Mouse (Mus musculus): ENCODE data around the gene Scgb1b27. TPM values are rescaled to one million over a fixed set of nuclear protein-coding genes. Genes with fewer than 3 reads are reported as not detected.

The Scgb1b27 gene
- not detected for polyA plus RNA-seq (2014; fragmentation: Illumina TruSeq; extraction: RNeasy Lipid Tissue Mini Kit (QIAGEN cat#74804); ENCODE audit: insufficient read depth, low read depth, low replicate concordance)

DNA sequence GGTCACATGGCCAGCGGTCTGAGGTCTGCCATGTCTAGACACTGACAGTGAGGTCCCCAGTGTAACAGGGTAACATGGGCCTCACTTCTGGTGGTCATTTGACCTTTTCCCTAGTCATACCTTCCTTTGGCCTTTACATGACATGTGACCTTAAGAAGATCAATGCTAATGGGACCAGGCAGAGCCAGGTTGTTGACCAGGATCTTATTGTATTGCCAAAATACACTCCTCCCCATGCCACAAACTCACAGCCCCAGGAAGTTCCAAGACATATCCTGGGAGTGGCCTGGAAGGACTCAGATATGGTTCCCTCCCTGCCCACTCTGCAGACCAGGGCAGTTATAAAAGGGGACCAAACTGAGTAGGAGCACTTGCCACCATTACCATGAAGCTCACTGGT lies at the start of gene Scgb1b27:
Scgb1b27 (plus strand) TSS at position 301 of the 400 bp plus-strand sequence.

DNA sequence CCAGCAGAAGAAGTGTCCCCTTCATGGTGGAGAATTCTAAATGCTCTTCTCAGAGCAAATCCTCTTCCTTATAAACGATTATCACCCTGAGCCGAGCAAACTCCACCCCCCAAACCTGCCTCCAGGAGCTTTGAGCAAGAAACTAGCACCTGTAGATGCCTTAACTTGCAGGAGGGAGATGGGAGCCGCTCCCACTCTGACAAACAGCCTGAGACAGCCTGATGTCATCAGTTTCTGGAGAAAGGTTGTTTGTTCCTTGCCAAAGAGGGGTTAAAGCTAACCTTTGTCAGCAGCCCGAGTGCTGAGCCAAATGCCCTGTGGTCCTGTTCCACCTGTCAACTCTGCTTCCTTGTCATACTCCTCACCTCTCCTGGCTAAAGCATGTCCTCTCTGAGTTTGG lies 7.4 kb upstream of the Scgb1b27 start, which contains the start of gene Scgb2b27:
Scgb2b27 (minus strand) TSS at position 101 of the 400 bp plus-strand sequence.

Other genes starting within 250 kb of the Scgb1b27 start
- gene Scgb2b26, start 76.4 kb upstream of the Scgb1b27 start, polyA plus RNA-seq (2014; fragmentation: Illumina TruSeq; extraction: RNeasy Lipid Tissue Mini Kit (QIAGEN cat#74804); ENCODE audit: insufficient read depth, low read depth, low replicate concordance): not detected
- not detected for gene Scgb2b27, start 7.5 kb upstream of the Scgb1b27 start, polyA plus RNA-seq (2014; fragmentation: Illumina TruSeq; extraction: RNeasy Lipid Tissue Mini Kit (QIAGEN cat#74804); ENCODE audit: insufficient read depth, low read depth, low replicate concordance)
- not detected for gene Scgb1b30, start 73.9 kb downstream of the Scgb1b27 start, polyA plus RNA-seq (2014; fragmentation: Illumina TruSeq; extraction: RNeasy Lipid Tissue Mini Kit (QIAGEN cat#74804); ENCODE audit: insufficient read depth, low read depth, low replicate concordance)
- 26.0 TPM for gene Wtip, start 111.8 kb downstream of the Scgb1b27 start, polyA plus RNA-seq (2014; fragmentation: Illumina TruSeq; extraction: RNeasy Lipid Tissue Mini Kit (QIAGEN cat#74804); ENCODE audit: insufficient read depth, low read depth, low replicate concordance)
- 51.2 TPM for gene Uba2, start 148.1 kb downstream of the Scgb1b27 start, polyA plus RNA-seq (2014; fragmentation: Illumina TruSeq; extraction: RNeasy Lipid Tissue Mini Kit (QIAGEN cat#74804); ENCODE audit: insufficient read depth, low read depth, low replicate concordance)
- gene Pdcd2l, start 175.2 kb downstream of the Scgb1b27 start, polyA plus RNA-seq (2014; fragmentation: Illumina TruSeq; extraction: RNeasy Lipid Tissue Mini Kit (QIAGEN cat#74804); ENCODE audit: insufficient read depth, low read depth, low replicate concordance): 17.3 TPM
- gene Gpi1, start 208.9 kb downstream of the Scgb1b27 start, polyA plus RNA-seq (2014; fragmentation: Illumina TruSeq; extraction: RNeasy Lipid Tissue Mini Kit (QIAGEN cat#74804); ENCODE audit: insufficient read depth, low read depth, low replicate concordance): 174 TPM
- not detected for gene Gm6096, start 229.6 kb downstream of the Scgb1b27 start, polyA plus RNA-seq (2014; fragmentation: Illumina TruSeq; extraction: RNeasy Lipid Tissue Mini Kit (QIAGEN cat#74804); ENCODE audit: insufficient read depth, low read depth, low replicate concordance)

All from lung, adult 10 weeks (tissue).